Mouse (Mus musculus) stomach, postnatal 0 days (tissue): ENCODE data around the gene Chn2.

ENCODE experiments used
- CTCF ChIP-seq: IDR thresholded peaks from 2 replicates; pipeline ENCODE4 v1.5.1; 2016; ENCODE audit warnings: antibody characterized with exemption, low read depth, mild to moderate bottlenecking, moderate library complexity
- EP300 ChIP-seq: optimal IDR thresholded peaks from 2 replicates; pipeline ENCODE3; 2016; ENCODE audit warnings: antibody characterized with exemption

DNA sequence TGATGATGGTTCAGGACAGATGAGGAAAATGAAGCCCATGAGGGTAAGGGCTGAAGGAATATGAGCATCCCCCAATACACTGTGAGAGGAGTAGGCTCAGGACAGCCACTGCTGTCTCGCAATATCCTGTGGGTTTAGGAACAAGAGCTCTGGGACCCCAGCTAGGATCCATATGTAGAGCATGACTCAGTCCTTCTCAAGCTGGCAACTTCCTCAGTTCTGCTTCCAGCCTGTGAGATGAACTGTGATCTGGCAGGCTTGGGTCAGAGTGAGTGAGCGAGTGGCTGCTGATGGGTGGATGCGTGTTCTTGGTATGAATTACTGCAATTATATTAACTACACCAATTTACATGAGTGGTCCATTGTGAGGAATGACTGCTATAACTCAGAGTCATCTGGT is 121.3 kb downstream of the Chn2 start:
- TF ChIP-seq CTCF, result no peak
- no peak for TF ChIP-seq EP300
